Mouse (Mus musculus): Measurements from ENCODE around the gene Icam2. TPM values are rescaled to one million over a fixed set of nuclear protein-coding genes. Genes with fewer than 3 reads are reported as not detected.

The Icam2 gene
- total and polyA plus RNA-seq, 3 experiments: 49.6 to 82.7 TPM; not detected in 1

GRCm38 (mm10) chr11:106417860-106418259, 30.0 kb upstream of the Icam2 start (continued):
- TF ChIP-seq UBTF (IDR thresholded peaks at IDR 0.05; ENCODE audit: borderline replicate concordance, insufficient read depth, low read depth, low read length) (no peak), SMC3 (IDR thresholded peaks at IDR 0.05; ENCODE audit: low read depth, low read length) (no peak), MAX (IDR thresholded peaks at IDR 0.05; ENCODE audit: low read length) (no peak), ZC3H11A (IDR thresholded peaks at IDR 0.05; ENCODE audit: low read depth, low read length) (no peak), ELF1 (IDR thresholded peaks at IDR 0.05; ENCODE audit: low read depth, low read length) (no peak), RAD21 (IDR thresholded peaks at IDR 0.05; ENCODE audit: low read depth, low read length) (no peak), JUND (IDR thresholded peaks at IDR 0.05; ENCODE audit: low read depth, low read length) (no peak), POLR2A (IDR thresholded peaks at IDR 0.05; ENCODE audit: control insufficient read depth in 1 of 2, insufficient read depth in 1 of 2, low read depth in 1 of 2, low read length in 2 of 2, poor library complexity in 1 of 2) (no peak), USF1 (IDR thresholded peaks at IDR 0.05; ENCODE audit: low read depth, low read length) (no peak), CTCF (IDR thresholded peaks at IDR 0.05 in 2 of 3, conservative IDR thresholded peaks at IDR 0.05 in 1 of 3; ENCODE audit: control insufficient read depth in 1 of 3, insufficient read depth in 1 of 3, low read depth in 2 of 3, low read length in 3 of 3, poor library complexity in 1 of 3, severe bottlenecking in 1 of 3) (no peak), GATA1 (IDR thresholded peaks at IDR 0.05; ENCODE audit: low read depth, low read length) (peak; percentile 70), NRF1 (IDR thresholded peaks at IDR 0.05; ENCODE audit: insufficient read depth, low read depth, low read length, poor library complexity, severe bottlenecking) (no peak), CHD1 (IDR thresholded peaks at IDR 0.05; ENCODE audit: low read depth, low read length) (no peak), TAL1 (IDR thresholded peaks at IDR 0.05; ENCODE audit: low read length) (no peak), ZNF384 (IDR thresholded peaks at IDR 0.05; ENCODE audit: low read depth, low read length) (no peak), EP300 (IDR thresholded peaks at IDR 0.05; ENCODE audit: low read depth in 1 of 2, low read length in 2 of 2) (peak; percentile 51 to 55; a peak in 3 of 4 replicates), ZMIZ1 (IDR thresholded peaks at IDR 0.05; ENCODE audit: low read depth, low read length) (no peak), HCFC1 (IDR thresholded peaks at IDR 0.05; ENCODE audit: low read depth, low read length) (no peak), MXI1 (IDR thresholded peaks at IDR 0.05; ENCODE audit: low read depth, low read length) (peak; percentile 40; the same call in 1 of the 2 replicates)

- TF ChIP-seq CHD2 (IDR thresholded peaks at IDR 0.05; ENCODE audit: low read length) (no peak), MAFK (IDR thresholded peaks at IDR 0.05; ENCODE audit: borderline replicate concordance, low read depth, low read length) (no peak), SIN3A (IDR thresholded peaks at IDR 0.05; ENCODE audit: low read length) (no peak), TAL1 (IDR thresholded peaks at IDR 0.05; ENCODE audit: low read length) (no peak), ZC3H11A (IDR thresholded peaks at IDR 0.05; ENCODE audit: low read depth, low read length) (no peak), TBP (IDR thresholded peaks at IDR 0.05; ENCODE audit: low read depth, low read length) (no peak)
Measured at GRCm38 (mm10) chr11:106416331-106416730, 28.5 kb upstream of the Icam2 start.

More at GRCm38 (mm10) chr11:106416331-106416730, 28.5 kb upstream of the Icam2 start:
- no peak overlapping the region for H3K27ac ChIP-seq (ENCODE audit: control insufficient read depth, low read depth, low read length)
- H3K36me3 ChIP-seq (ENCODE audit: control insufficient read depth in 1 of 2, insufficient read depth in 2 of 2, low read length in 2 of 2): peaks cover 2 to 27% of the 10 kb centered on the region in 2 experiments; a peak in 3 of 4 replicates
- H3K4me3 ChIP-seq (ENCODE audit: control insufficient read depth in 1 of 2, insufficient read depth in 1 of 2, low read depth in 2 of 2, low read length in 2 of 2): no peak overlapping the region
- H3K27me3 ChIP-seq (ENCODE audit: control insufficient read depth in 1 of 2, insufficient read depth in 2 of 2, low read length in 2 of 2): no peaks in the 10 kb centered on the region
- peaks cover 17 to 20% of the 10 kb centered on the region in 2 experiments for H3K4me1 ChIP-seq (ENCODE audit: control insufficient read depth in 1 of 2, insufficient read depth in 2 of 2, low read length in 2 of 2)
- no peaks in the 10 kb centered on the region for H3K79me2 ChIP-seq (ENCODE audit: control insufficient read depth, insufficient read depth, low read length, poor library complexity)
- no peak for DNase-seq (ENCODE audit: low read depth, low spot score)
- H3K9ac ChIP-seq (ENCODE audit: control insufficient read depth, low read depth, low read length, poor library complexity, severe bottlenecking): no peak overlapping the region
- H3K9me3 ChIP-seq (replicated peaks; ENCODE audit: insufficient read depth, low read length): no peaks in the 10 kb centered on the region
